Mouse (Mus musculus) central nervous system, embryonic 14 days (tissue): ENCODE results near the gene Creb3l1. TPM values are rescaled to one million over a fixed set of nuclear protein-coding genes. Genes with fewer than 3 reads are reported as not detected.

Source experiments
- polyA plus RNA-seq: library from polyadenylated mRNA; depleted of rRNA; stranded (reverse); fragments of >200 nt; gene quantifications from 2 replicates; pipeline ENCODE4 v1.2.3, GENCODE M21; 2012; rRNA removed

Gene Creb3l1
- polyA plus RNA-seq = 2.7 and 7.9 TPM in 2 replicates

DNA sequence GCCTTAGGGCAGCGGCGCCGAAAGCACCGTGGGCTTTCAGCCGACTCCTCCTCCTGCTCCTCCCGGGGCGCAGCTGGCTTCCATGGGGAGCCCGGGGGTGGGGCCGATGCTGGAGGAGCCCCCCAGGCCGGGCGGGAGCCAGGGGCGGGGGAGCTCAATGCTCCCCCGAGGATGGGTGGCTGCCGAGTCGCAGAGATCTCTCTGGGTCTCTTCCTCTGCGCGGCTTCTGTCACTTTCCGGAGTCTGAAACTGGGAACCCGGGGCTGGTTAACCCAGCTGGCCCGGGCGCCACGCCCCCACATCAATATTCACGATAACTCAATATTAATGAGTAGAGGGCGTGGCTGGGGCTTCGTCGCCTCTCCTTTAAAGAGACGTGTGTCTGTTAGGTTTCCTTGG, at the start of gene Creb3l1:
Gene Creb3l1 (minus strand): TSS at position 229 of the 399 bp plus-strand sequence.

GRCm38 (mm10) chr2:91975581-91976541, 48.4 kb downstream of the Creb3l1 start, which contains the start of gene Dgkz:
Gene Dgkz, minus strand, starts transcription at chr2:91975864.

DNA sequence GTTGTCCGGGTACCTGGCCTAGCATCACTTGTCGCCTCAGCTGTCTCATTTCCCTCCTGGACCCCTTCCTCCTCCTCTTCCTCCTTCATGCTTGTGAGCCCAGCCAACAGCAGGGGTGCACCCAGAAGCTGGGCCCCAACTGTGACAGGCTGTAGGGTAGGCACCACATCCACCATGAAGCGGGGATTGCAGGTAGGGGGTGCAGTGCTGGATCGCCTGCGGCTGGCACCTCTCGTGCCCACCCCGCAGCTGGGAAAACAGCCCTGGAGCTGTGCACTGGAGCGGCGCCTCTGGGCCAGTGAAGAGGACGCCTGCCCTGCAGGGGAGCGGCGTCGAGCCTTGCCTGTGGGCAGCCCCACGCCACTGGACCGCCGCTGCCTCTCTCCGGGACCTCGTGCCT, 78.8 kb downstream of the Creb3l1 start, which contains the start of gene Gm9821:
Gene Gm9821 (plus strand): TSS at position 221 of the 400 bp plus-strand sequence.

Other genes starting within 250 kb of the Creb3l1 start
- gene Chrm4, start 97.3 kb downstream of the Creb3l1 start, polyA plus RNA-seq = 1.4 TPM in 2 replicates
- 347 and 487 TPM in 2 replicates for gene Mdk, start 92.2 kb downstream of the Creb3l1 start, polyA plus RNA-seq
- gene Gm9821, start 78.8 kb downstream of the Creb3l1 start, polyA plus RNA-seq = not detected in 2 replicates
- gene Dgkz, start 48.6 kb downstream of the Creb3l1 start, polyA plus RNA-seq = 96.8 and 104 TPM in 2 replicates
- gene Phf21a, start 68.6 kb upstream of the Creb3l1 start, polyA plus RNA-seq = 85.9 and 87.7 TPM in 2 replicates